Mouse (Mus musculus) C2C12 (cell line): Measurements from ENCODE around the gene Gtf2ird2.

ENCODE experiments used
- CTCF ChIP-seq: IDR thresholded peaks from one replicate; pipeline ENCODE4 v1.5.1; 2011; ENCODE audit not compliant: control insufficient read depth, insufficient read depth, insufficient read length
- FOSL1 ChIP-seq: IDR thresholded peaks from one replicate; pipeline ENCODE4 v1.8.0; 2011; ENCODE audit warnings: mild to moderate bottlenecking, low read length; ENCODE audit not compliant: poor library complexity, insufficient read depth, severe bottlenecking
- MAX ChIP-seq: IDR thresholded peaks from one replicate; pipeline ENCODE4 v1.6.1; 2011; ENCODE audit warnings: mild to moderate bottlenecking, control low read depth
- MYOD1 ChIP-seq: IDR thresholded peaks from one replicate; pipeline ENCODE4 v1.6.1; 2011; ENCODE audit warnings: low read depth; ENCODE audit not compliant: control insufficient read depth, insufficient read length
- MYOG ChIP-seq: IDR thresholded peaks from one replicate; pipeline ENCODE4 v1.6.1; 2011; ENCODE audit not compliant: control insufficient read depth, insufficient read length; ENCODE audit errors: extremely low read depth
- USF1 ChIP-seq: IDR thresholded peaks from one replicate; pipeline ENCODE4 v1.6.1; 2011; ENCODE audit warnings: low read depth, mild to moderate bottlenecking, control low read depth, moderate library complexity

DNA sequence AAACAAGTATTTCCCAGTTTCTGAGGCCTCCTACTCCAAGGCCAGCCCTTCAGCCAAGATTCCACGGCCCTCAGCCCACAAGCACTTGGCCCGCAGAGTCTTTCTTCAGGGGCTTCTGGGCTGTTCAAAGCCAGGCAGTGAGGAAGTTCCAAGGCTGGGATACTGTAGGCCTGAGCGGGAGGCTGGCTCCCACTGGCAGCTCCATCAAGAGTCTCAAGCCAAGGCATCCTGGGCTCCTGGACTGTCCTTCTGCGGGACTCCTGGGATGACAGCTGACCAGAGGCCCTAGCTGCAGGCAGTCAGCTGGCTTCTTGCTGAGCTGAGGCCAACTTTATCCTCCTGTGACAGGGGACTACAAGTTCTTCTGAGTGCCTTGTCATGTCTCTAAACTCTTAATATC is 35.7 kb upstream of the Gtf2ird2 start:
- TF ChIP-seq MYOG (no peak), CTCF (no peak), MAX (no peak), MYOD1 (no peak), USF1 (no peak), FOSL1 (no peak)
